Mouse (Mus musculus): ENCODE measurements around the gene Atp11c.

Gene Atp11c

DNA sequence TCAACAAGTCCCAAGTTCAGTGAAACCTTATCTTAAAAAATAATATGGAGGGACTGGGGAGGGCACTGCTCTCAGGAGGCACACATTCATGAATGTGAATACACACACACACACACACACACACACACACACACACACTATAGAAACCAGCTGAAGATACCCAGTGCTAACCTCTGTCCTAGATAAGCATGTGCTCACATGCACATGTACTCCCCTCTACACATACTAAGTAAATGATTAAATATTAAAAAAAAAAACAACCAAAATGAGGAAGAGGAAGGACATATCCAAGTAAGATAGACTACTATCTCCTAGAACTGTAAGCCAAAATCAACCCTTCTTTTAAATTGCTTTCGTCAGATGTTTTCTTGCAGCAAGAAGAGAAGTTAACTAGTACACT, 205.6 kb downstream of the Atp11c start:
- DNase-seq (ENCODE audit: low spot score in 2 of 2): no peak

DNA sequence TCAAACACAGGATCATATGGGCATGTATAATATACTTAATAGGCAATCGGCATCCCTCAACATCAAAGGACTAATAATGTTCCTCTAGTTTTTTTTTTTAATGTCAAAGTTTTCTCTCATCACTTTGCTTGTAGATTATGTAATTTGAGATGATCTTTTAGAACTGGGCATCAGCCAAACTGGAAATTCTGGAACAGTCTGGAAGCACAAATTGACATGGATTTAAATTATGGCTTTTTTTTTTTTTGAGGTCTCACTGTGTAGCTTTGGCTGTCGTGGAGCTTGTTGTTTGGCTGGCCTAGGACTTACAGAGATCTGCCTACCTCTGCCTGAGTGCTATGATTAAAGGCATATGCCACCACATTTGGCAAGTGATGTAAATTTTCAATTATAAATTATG, 210.8 kb downstream of the Atp11c start:
- no peak for DNase-seq (ENCODE audit: low spot score in 2 of 2)

DNA sequence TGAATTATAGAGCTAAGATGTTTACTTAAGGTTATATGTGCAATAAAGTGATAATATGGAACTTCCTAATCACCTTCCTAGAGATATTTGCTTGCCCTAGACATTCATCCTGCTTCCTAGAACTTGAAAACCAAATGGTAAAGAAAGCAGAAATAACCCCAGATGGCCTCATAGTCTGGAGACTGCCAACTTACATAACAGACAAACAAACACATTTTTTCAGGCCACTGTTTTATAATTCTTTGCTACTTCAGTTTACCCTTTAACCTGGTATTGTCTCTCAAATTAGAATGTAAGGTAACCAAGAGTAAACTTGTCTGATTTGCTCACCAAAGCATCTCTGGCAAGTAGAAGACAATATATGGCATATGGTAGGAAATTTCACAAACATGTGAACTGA, 212.1 kb downstream of the Atp11c start:
- DNase-seq (ENCODE audit: low spot score in 2 of 2): no peak

DNA sequence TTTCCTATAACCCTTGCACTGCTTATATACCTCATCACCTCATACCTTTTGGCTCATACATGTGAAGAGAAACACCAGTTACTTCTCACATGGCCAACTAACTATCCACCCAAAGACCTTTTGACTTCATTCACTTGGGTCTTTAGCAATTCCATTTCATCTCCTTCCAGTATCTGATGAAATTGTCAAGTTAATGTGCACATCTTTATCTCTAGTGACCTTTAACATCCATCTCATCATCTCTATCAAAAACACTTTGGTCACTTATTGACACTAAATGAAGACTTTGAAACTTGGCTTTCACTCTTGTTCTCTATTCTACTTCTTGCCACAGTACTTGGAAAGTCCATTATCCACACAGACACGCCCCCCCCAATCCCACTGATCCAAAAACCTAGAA, 243.8 kb downstream of the Atp11c start:
- no peak for DNase-seq (ENCODE audit: low spot score in 2 of 2)

DNA sequence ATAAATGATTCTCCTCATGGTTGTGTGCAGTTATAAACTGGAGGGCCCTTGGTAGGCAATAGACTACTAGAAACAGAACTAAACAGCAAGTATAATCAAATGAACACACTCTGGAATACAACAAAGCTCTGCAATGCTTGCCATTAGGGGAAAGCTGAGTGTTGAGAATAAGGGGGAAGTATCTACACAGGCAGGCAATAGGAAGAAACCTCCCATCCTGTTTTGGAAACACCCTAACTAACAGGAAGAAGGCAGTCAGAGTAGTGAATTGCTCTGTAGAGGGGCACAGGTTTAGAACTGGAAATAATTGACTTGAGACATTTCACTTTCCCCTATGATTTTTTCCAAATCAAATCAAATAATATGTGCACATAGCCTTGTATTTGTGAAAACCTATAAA, 247.1 kb downstream of the Atp11c start:
- DNase-seq (ENCODE audit: low spot score in 2 of 2): peak; percentile 12 to 47

DNA sequence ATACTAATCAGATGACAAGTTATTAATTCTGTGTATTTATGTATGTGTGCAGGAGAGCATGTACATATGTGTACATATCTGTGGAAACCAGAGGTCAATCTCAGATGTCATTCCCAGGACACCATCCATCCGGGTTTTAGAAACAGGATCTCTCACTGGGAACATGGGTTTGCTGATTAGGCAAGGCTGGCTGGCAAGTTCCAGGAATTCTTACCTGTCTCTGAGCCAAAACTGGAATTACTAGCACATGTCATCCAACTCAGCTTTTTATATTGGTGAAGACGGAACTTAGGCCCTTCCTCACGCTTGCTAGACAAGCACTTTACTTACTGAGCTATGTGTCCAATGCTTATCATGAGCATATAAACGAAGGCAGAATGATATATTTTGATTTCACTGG, 247.5 kb downstream of the Atp11c start:
- DNase-seq (ENCODE audit: low spot score in 2 of 2): peak; percentile 19 to 36

DNA sequence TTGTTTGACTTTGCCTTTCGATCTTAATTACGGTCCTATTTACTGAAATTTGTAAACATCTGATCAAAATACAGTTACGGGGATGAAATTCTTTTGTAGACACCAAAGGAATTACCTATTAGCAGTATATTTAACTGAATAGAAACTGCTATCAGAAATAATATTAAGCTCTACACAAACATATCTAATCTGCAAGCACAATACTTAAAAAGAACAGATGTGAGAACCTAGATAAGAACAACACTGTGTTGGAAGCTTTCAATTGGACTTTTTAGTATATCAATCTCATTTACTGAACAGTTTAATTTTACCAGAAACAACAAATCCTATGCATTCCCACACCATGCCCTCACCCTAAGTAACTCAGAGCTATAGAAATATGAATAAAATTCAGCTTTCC, 262.8 kb downstream of the Atp11c start:
- no peak for DNase-seq (ENCODE audit: low spot score in 2 of 2)

DNA sequence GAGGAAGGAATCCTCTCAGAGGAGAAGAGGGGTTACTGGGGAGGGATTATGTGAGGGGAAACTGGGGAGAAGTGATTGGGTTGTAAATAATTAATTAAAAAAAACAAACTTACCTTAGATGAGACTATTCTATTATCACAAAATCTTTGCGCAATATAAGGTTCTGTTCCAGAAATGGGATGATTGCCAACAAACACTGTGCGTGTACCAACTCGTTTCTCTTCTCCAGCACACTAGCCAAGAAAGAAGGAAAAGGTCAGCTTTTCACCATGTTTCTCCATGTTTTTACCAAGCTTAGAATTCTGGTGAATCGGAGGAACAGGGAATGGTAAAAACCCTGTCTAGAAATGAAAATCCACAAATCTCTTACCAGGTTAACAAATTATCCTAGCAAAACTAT, 271.2 kb downstream of the Atp11c start:
- no peak for DNase-seq (ENCODE audit: low spot score in 2 of 2)

DNA sequence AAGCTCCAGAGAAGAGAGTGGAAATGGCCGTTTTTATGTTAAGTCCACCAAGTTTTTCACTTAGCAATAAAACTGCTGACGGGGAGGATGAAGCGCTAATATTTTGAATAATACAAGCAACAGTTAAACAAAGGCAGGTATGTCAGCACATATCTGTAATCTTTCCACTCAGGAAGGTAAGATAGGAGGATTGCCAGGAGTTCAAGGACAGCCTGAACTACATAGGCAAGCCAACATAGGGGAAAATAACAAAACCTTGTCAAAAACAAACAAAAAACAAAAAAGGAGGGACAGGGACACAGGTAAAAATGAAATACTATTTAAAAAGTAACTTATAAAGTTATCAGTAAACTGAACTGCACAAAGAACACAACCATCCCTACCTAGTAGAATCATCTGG, 274.8 kb downstream of the Atp11c start:
- DNase-seq (ENCODE audit: low spot score in 2 of 2): no peak

DNA sequence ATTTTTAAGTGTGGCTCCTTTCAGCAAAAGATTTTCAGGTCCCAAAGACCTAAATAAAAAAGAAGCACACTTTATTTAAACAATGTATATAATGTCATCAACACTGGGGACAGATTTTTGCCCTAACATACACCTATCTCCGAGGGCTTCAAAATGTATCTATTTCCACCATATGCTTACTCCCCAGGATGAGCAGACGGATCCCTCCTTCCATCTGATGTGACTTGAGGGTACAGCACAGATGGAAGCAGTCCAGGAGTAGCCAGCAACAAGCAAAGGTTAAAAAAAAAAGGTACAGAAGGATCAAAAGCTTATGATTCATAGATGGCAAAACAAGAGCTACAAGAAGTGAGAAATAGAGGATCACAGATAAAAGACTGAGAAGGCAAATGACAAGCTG, 300.2 kb downstream of the Atp11c start:
- DNase-seq (ENCODE audit: low spot score in 2 of 2): no peak

DNA sequence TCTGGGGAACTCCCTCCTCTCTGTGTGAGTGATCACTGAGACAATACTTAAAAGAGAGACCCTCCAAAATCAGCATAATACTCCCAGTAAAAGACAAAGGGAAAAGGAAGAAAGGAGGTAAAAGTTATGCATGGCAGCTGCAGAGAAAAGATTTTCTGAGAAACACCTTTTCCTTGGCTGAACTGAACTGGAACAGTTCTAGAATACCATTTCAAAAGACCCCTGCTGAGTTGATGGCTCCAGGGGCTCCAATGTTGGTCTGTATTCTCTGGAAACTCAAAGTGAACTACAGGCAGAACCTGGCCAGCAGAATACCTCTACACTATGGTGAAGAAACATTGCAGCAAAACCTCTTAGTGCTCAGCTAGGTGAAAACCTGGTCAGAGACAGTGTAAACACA, 337.2 kb downstream of the Atp11c start:
- no peak for DNase-seq (ENCODE audit: low spot score in 2 of 2)

DNA sequence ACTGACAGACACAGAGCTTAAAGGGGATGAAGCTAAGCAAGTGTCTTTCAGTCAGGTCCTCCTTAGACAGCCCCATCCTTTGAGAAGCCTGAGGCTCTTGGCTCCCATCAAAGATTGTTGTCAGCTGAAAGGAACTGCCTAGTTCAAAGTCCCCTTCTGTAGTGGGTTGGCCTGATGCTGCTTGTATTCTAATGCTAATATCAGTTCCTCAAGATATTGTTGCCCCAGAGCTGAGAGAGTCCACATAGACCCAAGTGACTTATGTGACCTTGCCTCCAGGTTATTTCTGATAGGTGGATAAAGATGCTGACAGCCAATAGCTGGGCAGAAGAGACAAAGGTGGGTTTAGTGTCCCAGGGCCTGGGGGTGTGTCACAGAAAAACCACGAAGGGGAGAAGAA, 404.8 kb downstream of the Atp11c start:
- DNase-seq (ENCODE audit: low spot score in 2 of 2): no peak

DNA sequence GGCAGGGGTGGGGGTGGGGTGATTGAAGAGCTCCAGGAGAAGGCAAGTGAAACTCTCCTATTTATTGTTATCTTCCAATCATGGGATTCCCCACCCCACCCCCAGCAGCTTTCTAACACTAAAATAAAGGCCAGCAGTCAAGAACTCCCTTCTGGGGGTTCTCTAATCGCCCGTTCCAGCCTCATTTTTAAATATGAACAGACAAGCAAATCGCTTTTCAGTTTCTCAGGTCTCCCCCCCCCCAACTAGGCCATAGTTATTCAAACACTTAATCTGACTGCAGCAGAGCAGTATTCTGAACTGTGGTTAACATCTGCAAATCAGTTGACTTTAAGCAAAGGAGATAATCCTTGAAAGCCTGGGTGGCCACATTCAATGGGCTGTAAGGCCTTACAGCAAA, 409.9 kb downstream of the Atp11c start:
- no peak for DNase-seq (ENCODE audit: low spot score in 2 of 2)

DNA sequence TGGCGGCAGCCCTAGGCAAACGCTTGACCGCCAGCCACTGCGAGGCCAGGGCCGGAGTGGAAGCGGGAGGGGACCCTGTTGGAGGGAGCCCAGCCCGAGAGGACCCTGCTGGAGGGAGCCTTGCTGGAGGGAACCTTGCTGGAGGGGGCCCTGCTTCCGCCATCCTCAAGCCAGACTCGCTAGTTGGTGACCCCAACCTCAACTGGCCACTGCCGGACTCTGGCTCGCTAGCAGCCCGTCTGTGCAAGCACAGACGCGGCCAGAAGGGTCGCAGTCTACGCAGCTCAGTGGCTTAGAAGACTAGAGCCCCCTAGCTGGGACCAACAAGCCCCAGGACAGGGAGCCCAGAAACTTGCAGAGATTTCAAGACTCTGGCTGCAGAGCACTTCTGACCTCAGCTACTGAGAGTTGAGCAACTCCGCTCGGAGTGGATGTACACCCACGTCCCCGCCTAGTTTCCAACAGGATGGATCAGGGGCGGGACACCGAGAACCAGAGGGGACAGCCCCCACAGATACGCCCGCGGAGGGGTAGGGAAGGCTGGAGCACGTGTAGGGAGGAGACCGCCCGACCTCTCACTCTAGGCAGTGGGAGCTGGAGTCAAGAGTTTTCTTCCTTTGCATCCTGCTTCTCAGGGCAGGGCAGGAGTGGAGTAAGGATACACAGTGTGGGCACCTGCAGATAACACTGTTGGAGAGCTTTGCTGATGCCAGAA, 413.6 kb downstream of the Atp11c start, which contains the start of gene Mcf2:
Gene Mcf2, minus strand, starts transcription at position 346 of the 715 bp plus-strand sequence.
- no peak for DNase-seq (ENCODE audit: low spot score in 2 of 2)

DNA sequence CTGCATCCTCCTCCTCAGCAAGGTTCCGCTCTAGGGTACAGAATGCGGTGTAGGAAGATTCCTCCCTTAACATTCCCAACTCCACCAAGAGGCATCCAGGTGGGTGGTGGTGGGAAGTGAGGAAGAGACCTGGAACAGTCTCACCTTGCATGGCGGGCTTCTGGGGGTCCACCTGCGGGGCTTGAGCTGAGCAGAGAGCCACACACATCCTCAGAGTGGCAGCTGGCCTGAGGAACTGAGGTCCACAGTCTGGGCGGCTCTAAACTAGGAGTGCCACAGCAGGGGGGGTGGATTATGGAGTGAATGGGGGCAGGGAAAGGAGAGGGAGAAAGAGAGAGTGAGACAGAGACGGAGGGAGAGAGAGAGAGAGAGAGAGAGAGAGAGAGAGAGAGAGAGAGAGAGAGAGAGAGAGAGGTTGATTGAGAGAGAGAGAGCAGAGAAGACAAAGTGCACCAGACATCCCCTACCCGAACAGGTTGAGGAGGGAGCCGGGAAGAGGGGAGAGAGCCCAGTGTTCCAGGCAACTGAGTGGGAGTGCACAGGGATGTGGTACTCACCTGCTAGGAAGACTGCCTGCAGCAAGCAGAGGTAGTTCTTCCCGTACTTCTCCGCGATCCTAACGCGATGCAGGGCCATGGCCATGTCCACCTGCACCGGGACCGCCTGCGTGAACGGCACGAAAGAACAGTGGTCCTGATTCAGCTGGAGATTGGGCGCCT, 414.3 kb downstream of the Atp11c start:
- no peak for DNase-seq (ENCODE audit: low spot score in 2 of 2)

All from heart, adult 9 months (tissue).